Mouse (Mus musculus): ENCODE data around the gene Kmt2a. TPM values are rescaled to one million over a fixed set of nuclear protein-coding genes. Genes with fewer than 3 reads are reported as not detected.
A peak's percentile ranks its signal among the peaks of the same experiment; 100 is the strongest.
"Not testable (repeated sequence)": the region's sequence is repeated elsewhere in the genome, so short reads cannot be mapped to it uniquely, and the experiment has no call there.

Gene Kmt2a
- total and polyA plus RNA-seq, 2 experiments from 2014 or later, result 20.0 to 28.0 TPM

DNA sequence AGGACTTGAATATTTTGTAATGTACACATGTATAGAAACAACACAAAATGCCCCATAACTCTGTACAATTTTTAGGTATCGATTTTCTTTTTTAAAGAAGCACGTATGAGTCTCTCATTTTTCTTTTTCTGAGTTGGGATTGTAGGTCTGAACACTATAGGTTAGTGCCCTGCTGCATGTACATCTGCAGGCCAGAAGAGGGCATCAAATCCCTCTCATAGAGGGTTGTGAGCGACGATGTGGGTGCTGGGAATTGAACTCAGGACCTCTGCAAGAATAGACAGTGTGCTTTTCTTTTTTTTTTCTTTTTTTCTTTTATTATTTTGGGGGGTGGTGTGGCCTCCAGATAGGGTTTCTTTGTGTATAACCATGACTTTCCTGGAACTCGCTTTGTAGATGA lies 109.7 kb downstream of the Kmt2a start:
- no peak for DNase-seq (ENCODE audit: low spot score)
- TF ChIP-seq CTCF (IDR thresholded peaks at IDR 0.05), result no peak; the same call in 1 of the 2 replicates
- Histone ChIP-seq H3K4me3 (ENCODE audit: low read depth, low read length) (no peak overlapping the region), H3K36me3 (ENCODE audit: insufficient read depth, low read length) (no peaks in the 10 kb centered on the region), H3K9me3 (ENCODE audit: low read length) (no peaks in the 10 kb centered on the region), H3K27me3 (ENCODE audit: insufficient read depth, low read length) (no peaks in the 10 kb centered on the region), H3K4me2 (ENCODE audit: low read depth, low read length, poor library complexity, severe bottlenecking) (no peak overlapping the region), H3K27ac (ENCODE audit: low read depth, low read length) (no peak overlapping the region), H3K9ac (replicated peaks; ENCODE audit: low read length, poor library complexity, severe bottlenecking) (no peak overlapping the region), H3K4me1 (ENCODE audit: insufficient read depth, low read length) (no peaks in the 10 kb centered on the region)
- WGBS, result 92% methylated on average over 5 of the region's 5 CpGs
- ATAC-seq (ENCODE audit: low FRiP score), result no peak

DNA sequence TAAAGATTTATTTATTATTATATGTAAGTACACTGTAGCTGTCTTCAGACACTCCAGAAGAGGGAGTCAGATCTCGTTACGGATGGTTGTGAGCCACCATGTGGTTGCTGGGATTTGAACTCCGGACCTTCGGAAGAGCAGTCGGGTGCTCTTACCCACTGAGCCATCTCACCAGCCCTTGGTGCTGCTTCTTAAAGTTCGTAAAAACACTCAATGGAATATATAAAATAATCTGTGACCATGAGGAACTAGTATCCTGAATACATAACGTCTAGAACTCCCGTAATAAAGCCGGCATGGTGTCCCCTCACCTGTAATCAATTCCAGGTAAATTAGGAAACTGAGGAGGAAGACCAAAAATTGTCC lies 113.1 kb downstream of the Kmt2a start:
- not testable (repeated sequence) for H3K27ac ChIP-seq (ENCODE audit: low read depth, low read length); H3K4me1 ChIP-seq (ENCODE audit: insufficient read depth, low read length); H3K9me3 ChIP-seq (ENCODE audit: low read length); H3K27me3 ChIP-seq (ENCODE audit: insufficient read depth, low read length); DNase-seq (ENCODE audit: low spot score); H3K9ac ChIP-seq (replicated peaks; ENCODE audit: low read length, poor library complexity, severe bottlenecking); H3K36me3 ChIP-seq (ENCODE audit: insufficient read depth, low read length); ATAC-seq (ENCODE audit: low FRiP score)
- Histone ChIP-seq H3K4me3 (ENCODE audit: low read depth, low read length) (peak overlapping the region; percentile 100), H3K4me2 (ENCODE audit: low read depth, low read length, poor library complexity, severe bottlenecking) (peak overlapping the region; percentile 71; the same call in 1 of the 2 replicates)
- 49% methylated on average over 7 of the region's 9 CpGs for WGBS

DNA sequence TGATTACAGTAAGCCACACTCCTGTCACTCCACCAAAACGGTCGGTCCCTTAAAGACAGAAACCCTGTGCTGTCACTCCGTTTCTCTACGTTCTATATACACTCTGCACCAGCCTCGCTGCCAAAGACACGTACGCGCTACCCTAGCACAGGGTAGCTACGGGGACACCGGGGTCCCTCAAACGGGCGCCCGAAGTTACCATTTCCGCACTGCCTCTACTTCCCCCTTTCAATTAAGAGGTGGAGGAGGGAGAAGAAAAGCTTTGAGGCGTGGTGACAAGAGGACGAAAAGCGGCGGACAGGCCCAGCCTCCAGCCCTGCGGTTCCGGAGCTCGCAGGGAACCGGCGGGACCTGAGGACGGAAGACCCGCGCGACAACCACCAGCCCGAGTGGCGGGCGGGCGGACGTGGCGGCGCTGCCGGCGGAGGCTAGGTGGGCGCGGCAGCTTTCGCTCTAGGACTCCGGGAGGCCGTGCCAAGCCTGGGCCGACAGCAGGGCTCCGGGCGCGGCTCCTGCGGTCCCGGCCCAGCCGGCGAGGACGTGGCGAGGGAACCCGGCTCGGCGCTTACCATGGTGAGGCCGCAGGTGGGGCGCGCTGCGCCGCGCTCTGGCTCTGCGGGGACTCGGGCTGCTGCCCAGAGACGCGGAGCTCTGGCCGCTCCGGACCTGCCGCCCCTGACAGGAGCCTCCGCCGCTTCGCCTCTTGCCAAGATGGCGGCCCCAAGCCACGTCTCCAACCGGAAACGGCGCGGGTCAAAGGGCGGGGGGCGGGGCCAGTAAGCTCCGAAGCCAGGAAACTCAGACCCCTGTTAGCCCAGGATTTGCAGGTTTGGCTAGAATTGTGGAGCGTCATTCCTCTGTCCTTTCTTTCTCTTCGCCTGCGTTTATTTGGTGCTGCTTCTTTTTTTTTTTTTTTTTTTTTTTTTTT lies 113.7 kb downstream of the Kmt2a start, which contains the start of the genes Arcn1 and Ift46:
TSS of gene Arcn1 (minus strand) at position 745 of the 928 bp plus-strand sequence.
TSS of gene Ift46 (plus strand) at position 808 of the 928 bp plus-strand sequence.
- ATAC-seq (ENCODE audit: low FRiP score), result peak; percentile 91
- peak within 1 kb of the TSS; percentile 94 for H3K27ac ChIP-seq (ENCODE audit: low read depth, low read length)

DNA sequence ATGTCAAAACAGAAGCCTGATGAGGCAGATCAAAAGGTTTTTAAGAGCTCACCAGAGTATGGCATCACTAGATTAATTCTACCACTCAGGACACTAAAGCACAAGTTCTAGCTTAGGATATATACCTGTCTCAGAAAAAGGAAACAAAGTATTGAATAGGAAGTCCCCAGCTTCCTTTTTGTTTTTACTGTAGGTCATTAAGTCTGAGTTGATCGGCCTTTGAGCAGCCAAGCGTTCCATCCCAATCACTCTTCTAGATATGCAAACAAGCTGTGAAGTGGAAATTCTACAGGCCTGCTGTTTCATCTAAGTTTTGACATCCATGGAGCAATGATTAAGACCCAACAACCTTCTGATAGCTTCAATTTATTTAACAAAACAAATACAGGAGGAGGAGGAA lies 120.2 kb downstream of the Kmt2a start:
- no peak for TF ChIP-seq CTCF (IDR thresholded peaks at IDR 0.05)
- H3K4me3 ChIP-seq (ENCODE audit: low read depth, low read length), result no peak overlapping the region
- H3K27me3 ChIP-seq (ENCODE audit: insufficient read depth, low read length), result no peaks in the 10 kb centered on the region
- no peak overlapping the region for H3K4me2 ChIP-seq (ENCODE audit: low read depth, low read length, poor library complexity, severe bottlenecking)
- H3K9ac ChIP-seq (replicated peaks; ENCODE audit: low read length, poor library complexity, severe bottlenecking), result no peak overlapping the region
- H3K4me1 ChIP-seq (ENCODE audit: insufficient read depth, low read length), result 0 out of 2 replicates have a peak, but pooled peaks cover 4% of the 10 kb centered on the region
- H3K9me3 ChIP-seq (ENCODE audit: low read length), result no peaks in the 10 kb centered on the region
- no peak overlapping the region for H3K27ac ChIP-seq (ENCODE audit: low read depth, low read length)
- DNase-seq (ENCODE audit: low spot score) (no peak), ATAC-seq (ENCODE audit: low FRiP score) (no peak)
- WGBS, result 89% methylated on average over 2 of the region's 2 CpGs
- peaks cover 7% of the 10 kb centered on the region; the same call in 1 of the 2 replicates for H3K36me3 ChIP-seq (ENCODE audit: insufficient read depth, low read length)

More for the DNA sequence above, 113.7 kb downstream of the Kmt2a start, which contains the start of the genes Arcn1 and Ift46:
- DNase-seq (ENCODE audit: low spot score), result peak; percentile 94
- Histone ChIP-seq H3K4me1 (ENCODE audit: insufficient read depth, low read length) (peaks cover 6% of the 10 kb centered on the region; the same call in 1 of the 2 replicates), H3K27me3 (ENCODE audit: insufficient read depth, low read length) (no peaks in the 10 kb centered on the region), H3K9me3 (ENCODE audit: low read length) (no peaks in the 10 kb centered on the region), H3K9ac (replicated peaks; ENCODE audit: low read length, poor library complexity, severe bottlenecking) (peak within 1 kb of the TSS; percentile 98), H3K36me3 (ENCODE audit: insufficient read depth, low read length) (no peaks in the 10 kb centered on the region), H3K4me3 (ENCODE audit: low read depth, low read length) (peak within 1 kb of the TSS; percentile 100), H3K4me2 (ENCODE audit: low read depth, low read length, poor library complexity, severe bottlenecking) (peak within 1 kb of the TSS; percentile 71)
- under 1% methylated on average over 80 of the region's 82 CpGs for WGBS
- TF ChIP-seq CTCF (IDR thresholded peaks at IDR 0.05), result no peak; the same call in 1 of the 2 replicates

Other genes with a start within 250 kb of the Kmt2a start
- not detected in 2 replicates for gene Treh, start 208.1 kb downstream of the Kmt2a start, total RNA-seq (2014; rRNA removed)
- gene Treh, start 208.1 kb downstream of the Kmt2a start, polyA plus RNA-seq (2015; fragmentation: Nextera tagmentation; extraction: Ambion mirVana), result not detected in 2 replicates
- gene Phldb1, start 146.1 kb downstream of the Kmt2a start, total RNA-seq (2014; rRNA removed), result 140 and 154 TPM in 2 replicates
- 34.8 and 41.0 TPM in 2 replicates for gene Phldb1, start 146.1 kb downstream of the Kmt2a start, polyA plus RNA-seq (2015; fragmentation: Nextera tagmentation; extraction: Ambion mirVana)
- 93.7 and 108 TPM in 2 replicates for gene Arcn1, start 113.5 kb downstream of the Kmt2a start, total RNA-seq (2014; rRNA removed)
- gene Arcn1, start 113.5 kb downstream of the Kmt2a start, polyA plus RNA-seq (2015; fragmentation: Nextera tagmentation; extraction: Ambion mirVana), result 102 and 106 TPM in 2 replicates
- gene Ift46, start 113.4 kb downstream of the Kmt2a start, total RNA-seq (2014; rRNA removed), result 64.8 and 72.1 TPM in 2 replicates
- gene Ift46, start 113.4 kb downstream of the Kmt2a start, polyA plus RNA-seq (2015; fragmentation: Nextera tagmentation; extraction: Ambion mirVana), result 151 and 170 TPM in 2 replicates
- 29.9 and 32.6 TPM in 2 replicates for gene Tmem25, start 82.0 kb downstream of the Kmt2a start, total RNA-seq (2014; rRNA removed)
- 25.9 and 30.1 TPM in 2 replicates for gene Tmem25, start 82.0 kb downstream of the Kmt2a start, polyA plus RNA-seq (2015; fragmentation: Nextera tagmentation; extraction: Ambion mirVana)
- gene Ttc36, start 78.2 kb downstream of the Kmt2a start, total RNA-seq (2014; rRNA removed), result 3.3 TPM in 1 of 2 replicates, not detected in the other
- 0.61 and 1.0 TPM in 2 replicates for gene Ttc36, start 78.2 kb downstream of the Kmt2a start, polyA plus RNA-seq (2015; fragmentation: Nextera tagmentation; extraction: Ambion mirVana)
- gene Atp5l, start 39.4 kb upstream of the Kmt2a start, total RNA-seq (2014; rRNA removed), result 204 and 253 TPM in 2 replicates
- 870 and 874 TPM in 2 replicates for gene Atp5l, start 39.4 kb upstream of the Kmt2a start, polyA plus RNA-seq (2015; fragmentation: Nextera tagmentation; extraction: Ambion mirVana)
- 51.9 and 62.2 TPM in 2 replicates for gene Ube4a, start 84.3 kb upstream of the Kmt2a start, total RNA-seq (2014; rRNA removed)
- gene Ube4a, start 84.3 kb upstream of the Kmt2a start, polyA plus RNA-seq (2015; fragmentation: Nextera tagmentation; extraction: Ambion mirVana), result 26.4 and 26.7 TPM in 2 replicates
- gene Cd3g, start 99.1 kb upstream of the Kmt2a start, total RNA-seq (2014; rRNA removed), result not detected in 2 replicates
- gene Cd3g, start 99.1 kb upstream of the Kmt2a start, polyA plus RNA-seq (2015; fragmentation: Nextera tagmentation; extraction: Ambion mirVana), result not detected in 2 replicates
- gene Cd3d, start 100.5 kb upstream of the Kmt2a start, total RNA-seq (2014; rRNA removed), result not detected in 2 replicates
- gene Cd3d, start 100.5 kb upstream of the Kmt2a start, polyA plus RNA-seq (2015; fragmentation: Nextera tagmentation; extraction: Ambion mirVana), result not detected in 2 replicates
- gene Cd3e, start 128.3 kb upstream of the Kmt2a start, total RNA-seq (2014; rRNA removed), result not detected in 2 replicates
- gene Cd3e, start 128.3 kb upstream of the Kmt2a start, polyA plus RNA-seq (2015; fragmentation: Nextera tagmentation; extraction: Ambion mirVana), result 0.11 and 0.15 TPM in 2 replicates
- 3.1 and 5.6 TPM in 2 replicates for gene Mpzl2, start 158.5 kb upstream of the Kmt2a start, total RNA-seq (2014; rRNA removed)
- 4.0 and 4.4 TPM in 2 replicates for gene Mpzl2, start 158.5 kb upstream of the Kmt2a start, polyA plus RNA-seq (2015; fragmentation: Nextera tagmentation; extraction: Ambion mirVana)
- gene Mpzl3, start 173.9 kb upstream of the Kmt2a start, total RNA-seq (2014; rRNA removed), result 2.5 TPM in 2 replicates
- 1.1 and 1.3 TPM in 2 replicates for gene Mpzl3, start 173.9 kb upstream of the Kmt2a start, polyA plus RNA-seq (2015; fragmentation: Nextera tagmentation; extraction: Ambion mirVana)
- 0.09 TPM in 1 of 2 replicates, not detected in the other for gene Jaml, start 197.9 kb upstream of the Kmt2a start, total RNA-seq (2014; rRNA removed)
- gene Jaml, start 197.9 kb upstream of the Kmt2a start, polyA plus RNA-seq (2015; fragmentation: Nextera tagmentation; extraction: Ambion mirVana), result 0.23 and 0.44 TPM in 2 replicates
- gene Scn2b, start 236.5 kb upstream of the Kmt2a start, total RNA-seq (2014; rRNA removed), result 12.8 and 14.1 TPM in 2 replicates
- 9.1 and 9.4 TPM in 2 replicates for gene Scn2b, start 236.5 kb upstream of the Kmt2a start, polyA plus RNA-seq (2015; fragmentation: Nextera tagmentation; extraction: Ambion mirVana)

Measured in midbrain, postnatal 0 days (tissue).